Mouse (Mus musculus): ENCODE measurements around the gene 1700013G24Rik.

1700013G24Rik gene

GRCm38 (mm10) chr4:137476761-137477237, 23.7 kb downstream of the 1700013G24Rik start:
- no peak for DNase-seq (ENCODE audit: low read depth)

- no peak for DNase-seq (ENCODE audit: low read depth)
Observed at GRCm38 (mm10) chr4:137477611-137478010, 24.5 kb downstream of the 1700013G24Rik start.

DNA sequence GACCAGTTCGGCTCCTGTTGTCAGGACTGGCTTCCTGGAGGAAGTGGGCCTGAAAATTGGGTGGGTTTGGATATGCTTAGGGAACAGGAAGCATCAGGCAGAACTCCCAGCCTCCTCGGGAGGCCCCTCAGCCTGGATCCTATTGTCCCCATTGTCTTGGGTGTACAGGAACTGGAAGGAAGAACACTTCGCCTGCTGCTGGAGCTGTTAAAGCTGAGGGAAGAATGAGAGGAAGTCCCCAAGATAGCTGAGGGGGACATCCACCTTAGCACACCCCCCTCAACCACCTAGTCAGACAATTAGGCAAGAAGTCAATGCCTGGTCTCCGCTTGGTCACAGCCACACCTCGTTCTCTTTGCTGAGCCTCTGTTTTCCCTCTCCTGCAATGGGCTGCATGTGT, 25.2 kb downstream of the 1700013G24Rik start:
- DNase-seq (ENCODE audit: low read depth), result no peak

DNA sequence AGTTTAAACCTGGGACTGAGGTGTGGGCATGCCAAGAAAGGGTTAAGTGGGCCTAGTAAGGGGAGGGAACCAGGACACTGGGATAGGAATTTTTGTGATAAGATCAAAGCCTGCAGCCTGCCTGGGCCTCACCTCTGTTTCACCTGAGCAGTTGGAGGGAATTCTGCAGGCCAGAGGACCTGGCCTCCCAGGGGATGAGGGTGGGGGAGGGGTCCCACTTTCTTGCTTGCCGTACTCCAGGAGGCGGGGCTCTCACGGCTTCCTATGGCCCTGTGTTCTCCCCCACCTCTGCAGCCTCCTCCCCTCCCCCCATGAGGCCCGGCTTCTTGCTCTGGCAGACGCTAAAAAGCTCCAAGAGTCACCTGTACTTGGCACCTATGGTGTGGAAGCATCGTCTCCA, 26.7 kb downstream of the 1700013G24Rik start:
- DNase-seq (ENCODE audit: low read depth), result no peak

- DNase-seq (ENCODE audit: low read depth), result no peak
Observed at GRCm38 (mm10) chr4:137480191-137480992, 27.3 kb downstream of the 1700013G24Rik start.

GRCm38 (mm10) chr4:137480993-137481340, 27.9 kb downstream of the 1700013G24Rik start:
- DNase-seq (ENCODE audit: low read depth), result no peak

- no peak for DNase-seq (ENCODE audit: low read depth)
Observed at GRCm38 (mm10) chr4:137481381-137482030, 28.4 kb downstream of the 1700013G24Rik start.

- no peak for DNase-seq (ENCODE audit: low read depth)
Observed at GRCm38 (mm10) chr4:137483871-137484270, 30.8 kb downstream of the 1700013G24Rik start.

- no peak for DNase-seq (ENCODE audit: low read depth)
Observed at GRCm38 (mm10) chr4:137484586-137484985, 31.5 kb downstream of the 1700013G24Rik start.

DNA sequence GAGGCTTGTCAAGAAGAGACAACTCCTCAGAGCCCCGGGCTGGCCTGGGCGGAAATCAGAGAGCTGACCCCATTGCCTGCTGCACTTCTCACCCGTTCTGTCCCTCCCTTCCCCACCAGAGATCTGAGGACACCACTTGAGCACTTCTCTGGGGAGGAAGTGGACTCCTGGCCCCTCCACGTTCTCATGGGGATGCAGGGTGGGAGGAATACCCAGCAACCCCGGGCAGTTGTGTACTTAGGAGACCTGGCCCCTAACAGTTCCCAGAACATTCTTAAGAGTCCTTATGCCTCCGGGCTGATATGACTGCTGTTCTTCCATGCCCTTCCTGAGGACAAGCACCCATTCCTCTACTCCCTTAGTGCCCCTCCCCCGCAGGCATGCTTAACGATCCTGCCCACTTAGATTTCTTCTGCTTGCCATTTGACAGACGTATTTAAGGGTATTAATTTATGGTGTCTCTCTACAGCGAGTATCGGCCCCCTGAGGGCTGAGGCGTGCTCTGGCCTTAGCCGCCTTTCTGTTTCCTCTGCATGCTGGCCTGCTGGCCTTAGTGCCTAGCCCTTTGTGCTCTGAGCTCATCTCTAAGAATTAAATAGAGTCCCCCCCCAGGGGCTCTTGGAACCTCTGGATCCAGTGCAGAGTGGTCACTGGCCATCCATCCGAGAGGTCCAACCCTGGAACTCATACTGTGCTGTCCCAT, 32.3 kb downstream of the 1700013G24Rik start:
- DNase-seq (ENCODE audit: low read depth), result no peak

- no peak for DNase-seq (ENCODE audit: low read depth)
Observed at GRCm38 (mm10) chr4:137486081-137487014, 33.3 kb downstream of the 1700013G24Rik start.

GRCm38 (mm10) chr4:137487286-137488000, 34.4 kb downstream of the 1700013G24Rik start:
- DNase-seq (ENCODE audit: low read depth), result no peak

- DNase-seq (ENCODE audit: low read depth), result no peak
Observed at GRCm38 (mm10) chr4:137488038-137488437, 35.0 kb downstream of the 1700013G24Rik start.

GRCm38 (mm10) chr4:137488571-137489303, 35.7 kb downstream of the 1700013G24Rik start:
- DNase-seq (ENCODE audit: low read depth), result no peak

- DNase-seq (ENCODE audit: low read depth), result no peak
Observed at GRCm38 (mm10) chr4:137489996-137490395, 36.9 kb downstream of the 1700013G24Rik start.

- no peak for DNase-seq (ENCODE audit: low read depth)
Observed at GRCm38 (mm10) chr4:137492563-137492962, 39.5 kb downstream of the 1700013G24Rik start.

GRCm38 (mm10) chr4:137493187-137493586, 40.1 kb downstream of the 1700013G24Rik start:
- DNase-seq (ENCODE audit: low read depth), result no peak

DNA sequence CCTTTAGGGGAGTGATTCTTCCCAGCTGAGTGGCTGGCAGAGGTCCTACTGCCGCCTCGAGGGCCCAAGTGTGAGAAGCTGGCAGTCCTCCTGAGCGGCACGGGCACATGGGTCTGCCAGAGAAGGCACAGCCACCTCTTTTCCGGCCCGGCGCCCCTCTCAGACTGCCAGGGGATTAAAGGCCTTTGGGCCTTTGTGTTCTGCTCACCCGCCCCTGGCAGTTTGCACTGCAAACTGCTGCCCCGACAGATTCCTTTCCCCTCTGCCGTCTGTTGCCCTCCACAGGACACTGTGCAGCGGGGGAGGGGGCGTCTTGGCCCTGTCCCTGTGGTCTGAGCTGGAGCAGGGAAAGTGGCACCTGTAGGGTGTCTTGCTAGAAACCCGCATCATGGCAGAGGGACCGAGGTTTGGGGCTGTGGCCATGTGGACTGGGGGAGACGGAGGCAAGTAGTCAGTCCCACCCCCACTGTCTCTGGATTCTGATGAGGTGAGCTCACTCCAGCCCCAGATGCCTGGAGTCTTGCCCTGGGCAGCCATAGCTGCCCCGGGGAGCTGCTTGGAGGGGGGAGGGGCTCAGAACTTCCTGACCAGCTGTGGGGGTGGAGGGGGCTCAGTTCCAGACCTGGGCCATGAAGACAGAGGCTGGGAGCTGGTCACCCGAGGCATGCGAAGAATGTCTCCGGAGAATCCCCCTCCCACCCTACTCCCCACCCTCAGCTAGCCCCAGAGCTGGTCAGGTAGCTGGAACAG, 41.8 kb downstream of the 1700013G24Rik start:
- DNase-seq (ENCODE audit: low read depth), result no peak

DNA sequence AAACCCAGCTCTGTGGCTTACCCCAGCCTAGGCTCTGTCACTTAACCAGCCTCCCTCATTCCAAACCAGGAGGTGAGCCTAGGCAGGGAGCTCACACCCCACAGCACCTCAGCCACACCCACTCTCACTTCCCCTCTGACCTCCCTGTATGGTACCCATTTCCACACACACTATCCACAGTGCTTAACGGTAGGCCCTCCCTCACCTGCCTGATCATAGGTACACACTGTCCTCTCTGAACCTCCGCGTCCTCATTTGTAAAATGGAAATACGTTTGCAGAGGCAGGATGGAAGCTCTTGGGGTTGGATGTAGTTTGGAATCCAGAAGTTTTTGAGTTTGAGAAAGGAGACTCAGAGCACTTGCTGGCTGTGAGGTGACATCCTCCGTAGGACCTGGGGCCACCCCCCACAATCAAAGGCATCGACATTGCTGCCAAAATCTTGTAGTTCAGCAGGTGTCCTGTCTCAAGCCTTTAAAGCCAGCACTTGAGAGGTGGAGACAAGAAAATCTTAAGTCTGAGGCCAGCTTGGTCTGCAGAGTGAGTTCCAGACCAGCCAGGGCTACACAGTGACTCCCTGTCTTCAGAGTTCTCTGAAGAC, 42.5 kb downstream of the 1700013G24Rik start:
- DNase-seq (ENCODE audit: low read depth), result no peak

Data from fibroblast of lung, adult 2 months (primary cell).